Mouse (Mus musculus) adrenal gland, postnatal 36 days (tissue): ENCODE results near the gene Rnase11. TPM values are rescaled to one million over a fixed set of nuclear protein-coding genes. Genes with fewer than 3 reads are reported as not detected.

Experiments
- DNase-seq, 2 experiments: peaks; one replicate each; pipeline ENCODE4 v3.0.0; 2021; ENCODE audit warnings: mixed read lengths in 1 of 2
- total RNA-seq, 2 experiments: library from RNA; stranded (reverse); gene quantifications; 2 replicates each; pipeline ENCODE4 v1.2.3; 2021

The Rnase11 gene
- total RNA-seq, 2 experiments from 2014 or later = not detected

DNA sequence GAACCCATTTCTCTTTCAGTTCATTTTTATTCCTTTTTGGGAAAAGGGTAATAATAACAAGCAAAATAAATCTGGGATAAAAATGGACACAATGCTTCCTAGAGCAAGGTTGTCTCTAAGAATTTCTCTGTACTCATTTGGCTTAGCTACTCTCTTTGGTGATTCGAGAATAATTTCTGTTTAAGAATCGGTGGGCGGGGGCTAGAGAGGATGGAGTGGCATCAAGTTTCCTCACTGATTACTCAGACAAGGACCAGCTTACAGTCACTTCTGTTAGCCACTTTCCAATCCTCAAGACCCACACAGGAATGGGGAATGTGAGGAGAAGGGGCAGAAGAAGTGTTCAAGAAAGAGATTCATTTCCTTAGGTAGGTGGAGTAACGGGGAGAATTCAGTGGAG, 41.2 kb downstream of the Rnase11 start:
- no peak for DNase-seq

DNA sequence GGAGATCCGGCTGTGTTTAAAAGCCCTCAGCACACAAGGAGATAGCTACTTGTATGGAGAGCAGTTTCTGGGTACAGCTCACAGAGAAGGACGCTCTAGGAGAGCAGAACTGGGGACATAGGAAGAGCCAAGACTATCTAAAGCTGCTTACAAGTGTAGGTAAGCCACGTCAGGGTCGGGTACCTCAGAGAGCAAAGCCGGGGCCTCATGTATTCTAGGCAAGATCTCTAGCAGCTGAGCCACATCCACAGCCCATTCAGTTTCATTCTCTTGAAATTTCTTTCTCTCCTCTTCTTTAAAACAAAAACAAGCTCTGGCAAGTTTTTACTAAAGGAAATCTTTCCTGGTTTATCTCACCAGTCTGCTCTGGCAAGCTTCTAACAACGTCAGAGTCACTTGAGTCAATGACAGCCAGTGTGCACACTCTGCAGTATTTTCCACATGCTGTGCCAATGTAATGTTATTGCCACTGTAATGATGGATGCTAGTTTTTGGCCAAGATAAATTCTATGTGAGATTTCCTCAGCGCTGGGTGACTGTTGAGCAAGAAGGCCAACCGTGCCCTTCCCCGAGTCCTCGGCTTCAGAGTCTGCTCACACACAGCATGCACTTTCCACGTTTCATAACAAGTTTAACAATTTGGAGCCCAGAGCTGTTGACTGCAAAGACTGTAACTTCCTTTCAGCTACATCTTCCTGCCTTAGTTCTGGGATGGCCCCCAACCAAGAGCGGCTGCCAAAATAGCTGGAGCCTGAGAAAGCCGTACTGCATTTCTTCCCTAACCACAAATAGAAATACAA, 41.8 kb downstream of the Rnase11 start:
- peak; percentile 60 to 70 for DNase-seq

DNA sequence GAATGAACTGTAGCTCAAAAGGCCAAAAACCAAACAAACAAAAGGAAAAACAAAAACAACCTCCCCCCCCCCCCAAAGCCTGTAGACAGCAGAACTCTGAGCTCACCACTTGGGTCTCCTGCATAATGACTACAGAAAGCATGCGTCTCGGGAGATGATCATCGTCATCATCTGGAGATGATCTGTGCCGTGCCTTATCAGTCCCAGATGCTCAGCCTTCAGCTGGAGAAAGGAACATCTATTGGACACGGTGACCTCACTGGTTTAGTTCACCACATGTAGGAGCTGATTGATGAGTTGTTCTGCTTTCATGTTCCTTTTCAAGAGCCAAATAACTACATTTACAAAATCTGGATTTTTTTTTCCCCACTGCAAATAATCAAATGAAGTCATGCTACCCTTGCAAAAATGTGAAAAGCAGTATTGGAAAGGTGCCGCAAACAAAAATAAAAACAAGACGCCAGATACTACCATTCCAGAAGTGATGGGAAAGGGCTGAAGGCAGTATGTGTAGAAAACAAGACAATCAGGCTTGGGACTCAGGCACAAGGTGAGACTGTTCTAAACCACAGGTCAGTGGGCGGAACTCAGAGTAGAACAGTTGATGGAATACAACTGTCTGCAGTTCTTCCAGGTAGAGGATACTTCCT, 42.7 kb downstream of the Rnase11 start, which contains the start of gene Rnase10:
Gene Rnase10, plus strand, starts transcription at position 600 of the 650 bp plus-strand sequence.
- DNase-seq = no peak

Other genes starting within 250 kb of the Rnase11 start
- gene Ccnb1ip1, start 242.4 kb downstream of the Rnase11 start, total RNA-seq = not detected
- 10 to 100 TPM; 24.1 to 24.4 TPM for gene Parp2, start 242.3 kb downstream of the Rnase11 start, total RNA-seq
- gene Tep1, start 179.6 kb downstream of the Rnase11 start, total RNA-seq = 10 to 100 TPM; 18.2 to 21.6 TPM
- gene Klhl33, start 152.7 kb downstream of the Rnase11 start, total RNA-seq = under 1 TPM; 0.50 to 0.63 TPM
- 10 to 100 TPM; 42.9 to 57.8 TPM for gene Osgep, start 125.3 kb downstream of the Rnase11 start, total RNA-seq
- gene Apex1, start 125.2 kb downstream of the Rnase11 start, total RNA-seq = 10 to 100 TPM; 61.0 to 89.4 TPM
- 10 to 100 TPM; 58.5 to 65.6 TPM for gene Pip4p1, start 119.3 kb downstream of the Rnase11 start, total RNA-seq
- 10 to 100 TPM; 43.1 to 45.2 TPM for gene Pnp, start 119.1 kb downstream of the Rnase11 start, total RNA-seq
- gene Gm49342, start 105.6 kb downstream of the Rnase11 start, total RNA-seq = 10 to 100 TPM; 37.6 to 46.1 TPM
- gene Pnp2, start 94.2 kb downstream of the Rnase11 start, total RNA-seq = 1 to 10 TPM; 2.1 to 2.9 TPM
- gene Rnase10, start 42.4 kb downstream of the Rnase11 start, total RNA-seq = under 1 TPM; 0.23 to 0.26 TPM
- not detected for gene Rnase9, start 8.3 kb downstream of the Rnase11 start, total RNA-seq
- not detected for gene Rnase12, start 7.5 kb upstream of the Rnase11 start, total RNA-seq
- gene Olfr750, start 24.3 kb upstream of the Rnase11 start, total RNA-seq = not detected
- 10 to 100 TPM; 40.6 to 52.3 TPM for gene Rnase4, start 40.9 kb upstream of the Rnase11 start, total RNA-seq
- 1 to 10 TPM; 5.5 to 5.8 TPM for gene Ang, start 41.0 kb upstream of the Rnase11 start, total RNA-seq
- not detected for gene Eddm3b, start 64.3 kb upstream of the Rnase11 start, total RNA-seq
- 1 to 10 TPM in 1 of 2 experiments, under 1 TPM in 1; 0.46 to 1.4 TPM for gene Rnase6, start 73.7 kb upstream of the Rnase11 start, total RNA-seq
- gene Rnase1, start 96.6 kb upstream of the Rnase11 start, total RNA-seq = not detected
- gene Rnase2b, start 112.1 kb upstream of the Rnase11 start, total RNA-seq = not detected
- not detected for gene Ang2, start 149.0 kb upstream of the Rnase11 start, total RNA-seq
- not detected for gene Ear14, start 153.2 kb upstream of the Rnase11 start, total RNA-seq
- 10 to 100 TPM in 1 of 2 experiments, 1 to 10 TPM in 1; 4.7 to 13.6 TPM for gene Rnase2a, start 205.9 kb upstream of the Rnase11 start, total RNA-seq